ENCODE assay signal across 24 mouse cellular contexts in the genomic region with DNA sequence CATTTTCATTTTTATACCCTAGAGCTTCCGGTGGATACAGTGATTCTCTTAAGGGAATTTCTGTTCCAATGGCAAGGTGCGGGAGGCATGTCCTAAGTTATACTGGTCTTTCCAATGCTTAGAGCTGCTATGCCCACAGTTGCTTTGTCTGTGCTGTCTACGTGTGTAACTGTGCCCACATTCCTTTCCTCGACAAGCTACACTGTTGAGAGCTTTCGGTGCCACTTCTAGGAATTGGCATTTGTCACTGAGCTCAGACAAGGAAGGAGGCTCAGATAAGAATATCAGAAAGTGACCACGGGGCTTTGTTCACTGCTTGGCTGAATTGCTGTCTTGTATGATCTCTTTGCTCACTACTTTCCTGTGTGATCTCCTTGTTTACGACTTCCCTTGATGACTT.
DNase-seq lines count a peak whose midpoint lies in the region; ATAC-seq and TF ChIP-seq lines count a peak whose summit lies in the region.
"Had no signal": no experiment of that assay in that cellular context is flagged by ENCODE, and none has a peak within 500 bp of the region (broad histone marks: within the 10 kb centered on the region; RNA-seq: fewer than 3 reads in every experiment).

No protein-coding gene starts in this region.

- peak; percentile 58; the same call in 1 of the 2 replicates for ATAC-seq in heart, postnatal 0 days (ENCODE audit: insufficient read depth, low read depth)
- ATAC-seq in lung, postnatal 0 days, result peak; percentile 41; the same call in 1 of the 2 replicates
- ATAC-seq in liver, embryonic 14.5 days (ENCODE audit: insufficient read depth), result peak; percentile 74; the same call in 1 of the 2 replicates
- peak; percentile 43; the same call in 1 of the 2 replicates for ATAC-seq in liver, postnatal 0 days
- ATAC-seq: activated CD4-positive, CD25-positive, alpha-beta regulatory T cell, adult 4 months; forebrain, embryonic 13.5 days; forebrain, embryonic 16.5 days; hindbrain, postnatal 0 days had no signal

- no peak for TF ChIP-seq CTCF in heart, postnatal 0 days (IDR thresholded peaks at IDR 0.05; ENCODE audit: low read depth)
- no peak for TF ChIP-seq CTCF in lung, postnatal 0 days (IDR thresholded peaks at IDR 0.05)
- TF ChIP-seq CTCF in liver, embryonic 14.5 days (IDR thresholded peaks at IDR 0.05; ENCODE audit: low read depth), result no peak
- TF ChIP-seq CTCF in liver, postnatal 0 days (IDR thresholded peaks at IDR 0.05; ENCODE audit: low read depth), result no peak

- no peak for TF ChIP-seq EP300 in heart, postnatal 0 days (IDR thresholded peaks at IDR 0.05; ENCODE audit: low read depth)
- no peak for TF ChIP-seq EP300 in lung, postnatal 0 days (IDR thresholded peaks at IDR 0.05)
- peak; percentile 34; the same call in 1 of the 2 replicates for TF ChIP-seq EP300 in liver, embryonic 14.5 days (IDR thresholded peaks at IDR 0.05; ENCODE audit: low read depth)
- no peak for TF ChIP-seq EP300 in liver, postnatal 0 days (IDR thresholded peaks at IDR 0.05; ENCODE audit: low read depth)

- H3K4me3 ChIP-seq in heart, postnatal 0 days (ENCODE audit: low read depth, low read length), result no peak overlapping the region
- H3K4me3 ChIP-seq in lung, postnatal 0 days (ENCODE audit: low read depth, low read length), result no peak overlapping the region
- no peak overlapping the region for H3K4me3 ChIP-seq in liver, embryonic 14.5 days (ENCODE audit: insufficient read depth in 1 of 2, low read depth in 2 of 2, low read length in 2 of 2)
- no peak overlapping the region for H3K4me3 ChIP-seq in liver, postnatal 0 days (ENCODE audit: low read depth, low read length)
- H3K4me3 ChIP-seq: forebrain, embryonic 10.5 days; forebrain, embryonic 13.5 days; heart, adult 2 months had no signal

- H3K4me1 ChIP-seq in heart, postnatal 0 days (ENCODE audit: control insufficient read depth, insufficient read depth), result no peaks in the 10 kb centered on the region
- no peaks in the 10 kb centered on the region for H3K4me1 ChIP-seq in lung, postnatal 0 days (ENCODE audit: insufficient read depth, low read depth, low read length)
- peaks cover 0 to 11% of the 10 kb centered on the region in 2 experiments; a peak in 2 of 4 replicates for H3K4me1 ChIP-seq in liver, embryonic 14.5 days (replicated peaks; ENCODE audit: control insufficient read depth in 2 of 2, insufficient read depth in 2 of 2, low read length in 1 of 2)
- H3K4me1 ChIP-seq in liver, postnatal 0 days (ENCODE audit: insufficient read depth), result no peaks in the 10 kb centered on the region
- H3K4me1 ChIP-seq: forebrain, embryonic 10.5 days; forebrain, embryonic 13.5 days had no signal

- H3K9ac ChIP-seq in heart, postnatal 0 days (replicated peaks; ENCODE audit: low read depth, low read length), result no peak overlapping the region
- H3K9ac ChIP-seq in lung, postnatal 0 days (replicated peaks; ENCODE audit: low read depth), result no peak overlapping the region
- no peak overlapping the region for H3K9ac ChIP-seq in liver, embryonic 14.5 days (replicated peaks)
- H3K9ac ChIP-seq in liver, postnatal 0 days (replicated peaks), result no peak overlapping the region
- H3K9ac ChIP-seq: forebrain, embryonic 13.5 days; hindbrain, embryonic 14.5 days had no signal

- intact Hi-C loops in heart, postnatal 36 days (cut with DNase I), result no loop called here

- peak overlapping the region; percentile 34 for H3K27ac ChIP-seq in heart, postnatal 0 days (ENCODE audit: low read depth)
- no peak overlapping the region for H3K27ac ChIP-seq in lung, postnatal 0 days (ENCODE audit: low read length)
- H3K27ac ChIP-seq in liver, embryonic 14.5 days, result no peak overlapping the region
- H3K27ac ChIP-seq in liver, postnatal 0 days (ENCODE audit: low read depth), result no peak overlapping the region
- H3K27ac ChIP-seq: forebrain, embryonic 10.5 days; forebrain, embryonic 13.5 days; heart, adult 2 months; hindbrain, embryonic 14.5 days; hindbrain, postnatal 0 days had no signal

- DNase-seq in heart, postnatal 0 days (ENCODE audit: low spot score), result no peak
- no peak for DNase-seq in heart, postnatal 36 days
- DNase-seq in lung, postnatal 0 days (ENCODE audit: low spot score), result no peak
- no peak for DNase-seq in lung, postnatal 10 days
- DNase-seq in liver, embryonic 14.5 days (ENCODE audit: low read depth in 3 of 3, low spot score in 3 of 3), result peak in 1 of 3 experiments; percentile 20
- DNase-seq in liver, postnatal 0 days, result no peak
- DNase-seq in spleen, postnatal 36 days (ENCODE audit: low spot score in 2 of 2), result no peak
- no peak for DNase-seq in B cell, adult 2 months
- DNase-seq: adrenal gland, postnatal 10 days; adrenal gland, postnatal 36 days; cerebellum, adult 18-20 months; cerebellum, adult 9-10 months; cerebellum, postnatal 14 days; gastrocnemius, postnatal 10 days; gastrocnemius, postnatal 36 days; heart, adult 2 months; heart, postnatal 4 days had no signal

- 41% methylated on average over 7 of the region's 7 CpGs for WGBS in heart, postnatal 0 days
- 59% methylated on average over 7 of the region's 7 CpGs for WGBS in lung, postnatal 0 days
- 25% methylated on average over 7 of the region's 7 CpGs for WGBS in liver, embryonic 14.5 days (ENCODE audit: insufficient replicate concordance)
- WGBS in liver, postnatal 0 days (ENCODE audit: insufficient replicate concordance), result 63% methylated on average over 7 of the region's 7 CpGs

- no peak overlapping the region for H3K4me2 ChIP-seq in heart, postnatal 0 days (ENCODE audit: low read depth, low read length)
- H3K4me2 ChIP-seq in lung, postnatal 0 days (replicated peaks; ENCODE audit: low read depth, low read length), result no peak overlapping the region
- no peak overlapping the region; the same call in 1 of the 2 replicates for H3K4me2 ChIP-seq in liver, embryonic 14.5 days (ENCODE audit: low read depth)
- H3K4me2 ChIP-seq in liver, postnatal 0 days (ENCODE audit: low read depth, low read length), result no peak overlapping the region
- H3K4me2 ChIP-seq: forebrain, embryonic 13.5 days; heart, embryonic 11.5 days; hindbrain, embryonic 14.5 days had no signal

- no peaks in the 10 kb centered on the region for H3K27me3 ChIP-seq in heart, postnatal 0 days (ENCODE audit: control insufficient read depth, insufficient read depth, low read length)
- no peaks in the 10 kb centered on the region for H3K27me3 ChIP-seq in lung, postnatal 0 days (replicated peaks; ENCODE audit: insufficient read depth, low read length)
- H3K27me3 ChIP-seq in liver, embryonic 14.5 days (ENCODE audit: control insufficient read depth, insufficient read depth, low read length), result no peaks in the 10 kb centered on the region
- H3K27me3 ChIP-seq in liver, postnatal 0 days (ENCODE audit: insufficient read depth, low read length), result no peaks in the 10 kb centered on the region
- H3K27me3 ChIP-seq: forebrain, embryonic 13.5 days had no signal

- no peaks in the 10 kb centered on the region for H3K9me3 ChIP-seq in heart, postnatal 0 days (replicated peaks; ENCODE audit: control insufficient read depth, low read length)
- H3K9me3 ChIP-seq in lung, postnatal 0 days (ENCODE audit: low read length), result no peaks in the 10 kb centered on the region
- H3K9me3 ChIP-seq in liver, embryonic 14.5 days (ENCODE audit: control insufficient read depth, low read length), result no peaks in the 10 kb centered on the region
- H3K9me3 ChIP-seq in liver, postnatal 0 days (ENCODE audit: low read length), result no peaks in the 10 kb centered on the region
- H3K9me3 ChIP-seq: forebrain, embryonic 10.5 days had no signal

- no peaks in the 10 kb centered on the region for H3K36me3 ChIP-seq in heart, postnatal 0 days (replicated peaks; ENCODE audit: control insufficient read depth, insufficient read depth, low read length)
- no peaks in the 10 kb centered on the region for H3K36me3 ChIP-seq in lung, postnatal 0 days (ENCODE audit: insufficient read depth, low read length)
- no peaks in the 10 kb centered on the region for H3K36me3 ChIP-seq in liver, embryonic 14.5 days (replicated peaks; ENCODE audit: control insufficient read depth, insufficient read depth, low read depth)
- peaks cover 5% of the 10 kb centered on the region for H3K36me3 ChIP-seq in liver, postnatal 0 days (replicated peaks; ENCODE audit: insufficient read depth, low read length)
- H3K36me3 ChIP-seq: forebrain, embryonic 10.5 days had no signal
